Mouse (Mus musculus) liver, postnatal 0 days (tissue): ENCODE data around the gene Tas2r143.

Source experiments
- CTCF ChIP-seq: sonication (generic); IDR thresholded peaks from 2 replicates; pipeline ENCODE4 v1.5.1; 2016; ENCODE audit warnings: antibody characterized with exemption, low read depth
- EP300 ChIP-seq: IDR thresholded peaks from 2 replicates; pipeline ENCODE4 v1.6.1; 2016; ENCODE audit warnings: antibody characterized with exemption, low read depth, mild to moderate bottlenecking

GRCm38 (mm10) chr6:42424472-42424871 is 24.4 kb downstream of the Tas2r143 start:
- TF ChIP-seq CTCF (no peak), EP300 (no peak)
